Mouse (Mus musculus) large intestine, adult 2 months (tissue): ENCODE measurements at regions not wholly inside any gene's neighbourhood (a gene's known extent, or its start where the extent isn't known, plus 50 kb on each side); places are given as distances from the start of the nearest gene placed in this dataset.
"Not testable (repeated sequence)": the region's sequence is repeated elsewhere in the genome, so short reads cannot be mapped to it uniquely, and the experiment has no call there.

Experiments used
- DNase-seq: peaks from one replicate; pipeline ENCODE4 v3.0.0-alpha.2; 2012; ENCODE audit warnings: low read depth, low spot score
- WGBS: fragments of 180-500 bp; shearing (Covaris S2); methylation state at CpG from one replicate; pipeline ENCODE4 v1.1.7; 2018; 5-methylcytosine and 5-hydroxymethylcytosine counted together

- WGBS: 62% methylated on average over 4 of the region's 4 CpGs
- no peak for DNase-seq
Measured at GRCm38 (mm10) chr13:5345712-5346111, 515.6 kb upstream of the Klf6 start.

- no peak for DNase-seq
- 48% methylated on average over 6 of the region's 6 CpGs for WGBS
Measured at GRCm38 (mm10) chr13:5347503-5348469, 513.5 kb upstream of the Klf6 start.

- WGBS: 31% methylated on average over 7 of the region's 7 CpGs
- peak; percentile 50 for DNase-seq
Measured at GRCm38 (mm10) chr13:5367058-5367797, 494.1 kb upstream of the Klf6 start.

GRCm38 (mm10) chr13:5370007-5370406 lies 491.3 kb upstream of the Klf6 start:
- WGBS: 77% methylated on average over 8 of the region's 8 CpGs
- DNase-seq: no peak

GRCm38 (mm10) chr13:5373191-5373590 lies 488.1 kb upstream of the Klf6 start:
- no peak for DNase-seq

- DNase-seq: no peak
Measured at GRCm38 (mm10) chr13:5408226-5408804, 453.0 kb upstream of the Klf6 start.

GRCm38 (mm10) chr13:5412052-5412451 lies 449.2 kb upstream of the Klf6 start:
- no peak for DNase-seq

More at GRCm38 (mm10) chr13:5408226-5408804, 453.0 kb upstream of the Klf6 start:
- WGBS: 88% methylated on average over 4 of the region's 4 CpGs

- not testable (repeated sequence) for DNase-seq
Measured at GRCm38 (mm10) chr13:5413009-5413408, 448.3 kb upstream of the Klf6 start.

GRCm38 (mm10) chr13:5424110-5424509 lies 437.2 kb upstream of the Klf6 start:
- DNase-seq: no peak
- WGBS: 64% methylated on average over 1 of the region's 1 CpGs

- WGBS: 25% methylated on average over 9 of the region's 9 CpGs
- peak; percentile 91 for DNase-seq
Measured at GRCm38 (mm10) chr13:5425491-5426232, 435.6 kb upstream of the Klf6 start.

GRCm38 (mm10) chr13:5433652-5434051 lies 427.6 kb upstream of the Klf6 start:
- no peak for DNase-seq
- 64% methylated on average over 1 of the region's 1 CpGs for WGBS

- no peak for DNase-seq
Measured at GRCm38 (mm10) chr13:5435131-5435530, 426.2 kb upstream of the Klf6 start.

- DNase-seq: no peak
- WGBS: 76% methylated on average over 2 of the region's 2 CpGs
Measured at GRCm38 (mm10) chr13:5436191-5436590, 425.1 kb upstream of the Klf6 start.

GRCm38 (mm10) chr13:5440454-5440853 lies 420.8 kb upstream of the Klf6 start:
- no peak for DNase-seq
- WGBS: 86% methylated on average over 4 of the region's 4 CpGs

- no peak for DNase-seq
Measured at GRCm38 (mm10) chr13:5444759-5445478, 416.4 kb upstream of the Klf6 start.

GRCm38 (mm10) chr13:5448601-5449000 lies 412.7 kb upstream of the Klf6 start:
- 74% methylated on average over 1 of the region's 1 CpGs for WGBS
- DNase-seq: no peak

More at GRCm38 (mm10) chr13:5444759-5445478, 416.4 kb upstream of the Klf6 start:
- WGBS: 60% methylated on average over 5 of the region's 5 CpGs

GRCm38 (mm10) chr13:5480779-5481178 lies 380.5 kb upstream of the Klf6 start:
- no peak for DNase-seq
- WGBS: 89% methylated on average over 2 of the region's 2 CpGs

- 73% methylated on average over 1 of the region's 1 CpGs for WGBS
- no peak for DNase-seq
Measured at GRCm38 (mm10) chr13:5492266-5492665, 369.0 kb upstream of the Klf6 start.

GRCm38 (mm10) chr13:5497535-5497934 lies 363.7 kb upstream of the Klf6 start:
- DNase-seq: peak; percentile 13
